Mouse (Mus musculus): ENCODE results near the gene Ndufb2.

GRCm38 (mm10) chr6:39574951-39575350 is 17.4 kb upstream of the Ndufb2 start:
- TF ChIP-seq CTCF (IDR thresholded peaks at IDR 0.05; ENCODE audit: extremely low read depth, insufficient read depth, low read length) (no peak), POLR2A (IDR thresholded peaks at IDR 0.05; ENCODE audit: extremely low read depth, insufficient read depth, low read length) (no peak)
